Mouse (Mus musculus) cerebellum, adult 11 months (tissue): Measurements from ENCODE around the gene Snu13.

Source experiments
- DNase-seq: peaks from one replicate; pipeline ENCODE4 v3.0.0; 2022

Gene Snu13

DNA sequence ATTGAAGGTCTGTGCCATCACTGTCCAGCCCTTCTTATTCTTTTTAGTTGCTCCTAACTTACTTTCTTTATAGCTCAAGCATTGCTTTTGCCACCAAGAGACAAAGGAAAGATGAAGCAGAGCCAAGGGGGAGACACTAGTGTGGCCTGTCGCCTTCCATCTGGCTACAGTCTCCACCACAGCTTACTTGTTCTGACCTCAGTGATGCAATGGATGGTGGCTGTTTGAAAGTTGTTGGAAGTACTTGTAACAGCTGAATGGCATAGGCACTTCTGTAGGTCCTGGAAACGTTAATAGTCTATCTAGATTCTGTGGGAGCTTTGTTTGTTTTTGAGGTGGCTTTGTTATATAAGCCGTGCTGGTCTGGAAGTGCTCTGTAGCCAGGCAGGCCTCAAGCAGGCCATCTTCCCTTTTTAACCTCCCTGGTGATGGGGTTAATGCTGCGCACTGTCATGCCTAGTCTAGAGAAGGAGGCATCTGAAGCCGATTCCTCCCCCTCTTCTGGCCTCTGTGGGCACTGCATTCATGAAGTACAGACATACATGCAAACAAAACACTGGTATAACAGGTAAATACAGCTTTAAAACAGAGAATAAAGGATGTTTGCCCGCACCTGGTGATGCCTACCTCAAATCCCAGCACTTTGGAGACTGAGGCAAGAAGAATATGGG is 23.3 kb downstream of the Snu13 start:
- DNase-seq: no peak

DNA sequence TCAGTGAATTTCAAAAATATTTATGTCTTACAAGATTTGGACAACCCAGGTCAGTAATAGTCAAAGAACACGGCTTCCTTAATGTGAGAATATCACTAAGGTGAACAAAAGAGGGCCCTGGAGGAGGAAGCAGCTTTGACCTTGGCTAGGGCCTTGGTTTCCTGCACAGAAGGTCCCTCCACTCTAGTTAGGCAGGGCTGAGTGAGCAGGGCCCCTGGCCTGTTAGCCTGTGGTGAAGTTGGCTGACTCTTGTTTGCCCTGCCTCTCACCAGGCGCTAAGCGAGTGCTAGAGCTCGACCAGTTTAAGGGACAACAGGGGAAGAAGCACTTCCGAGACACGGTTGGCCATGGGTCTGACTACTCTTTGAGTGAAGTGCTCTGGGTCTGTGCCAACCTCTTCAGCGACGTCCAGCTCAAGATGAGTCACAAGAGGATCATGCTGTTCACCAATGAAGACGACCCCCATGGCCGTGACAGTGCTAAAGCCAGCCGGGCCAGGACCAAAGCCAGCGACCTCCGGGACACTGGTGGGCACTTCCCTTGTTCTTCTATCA is 24.8 kb downstream of the Snu13 start:
- no peak for DNase-seq

DNA sequence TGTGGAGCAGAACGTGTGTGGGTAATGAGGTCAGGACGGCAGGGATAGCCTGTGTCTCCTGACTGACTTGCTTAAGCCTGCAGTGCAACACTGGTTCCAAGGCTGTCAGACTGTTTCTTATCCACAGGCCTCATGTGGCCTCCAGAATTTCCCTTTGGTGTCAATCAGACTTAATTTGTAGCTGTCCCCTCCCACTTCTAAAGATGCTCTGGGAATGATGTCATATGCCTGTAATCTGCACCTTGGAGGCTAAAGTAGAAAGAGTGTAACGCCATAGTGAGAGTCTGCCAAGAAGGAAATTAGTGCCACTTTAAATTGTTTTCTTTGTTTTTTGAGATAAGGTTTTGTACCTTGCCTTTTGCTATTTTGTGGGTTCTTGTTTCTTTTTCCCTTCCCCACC is 28.1 kb downstream of the Snu13 start:
- DNase-seq: no peak

DNA sequence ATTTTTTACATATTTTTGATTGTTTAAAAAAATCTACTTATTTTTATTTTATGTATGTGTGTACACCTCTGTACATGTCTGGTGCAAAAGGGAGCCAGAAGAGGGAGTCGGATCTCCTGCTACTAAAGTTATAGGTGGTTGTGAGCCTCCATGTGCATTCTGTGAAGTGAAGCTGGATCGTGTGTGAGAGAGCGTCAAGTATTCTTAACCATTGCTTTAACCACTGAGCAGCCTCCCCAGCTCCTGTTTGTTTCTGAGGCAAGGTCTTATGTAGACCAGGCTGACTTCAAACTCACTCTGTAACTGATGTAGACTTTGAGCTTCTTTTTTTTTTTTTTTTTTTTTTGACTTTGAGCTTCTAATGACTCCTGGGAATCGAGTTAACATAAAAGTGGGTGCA is 29.9 kb downstream of the Snu13 start:
- DNase-seq: no peak

DNA sequence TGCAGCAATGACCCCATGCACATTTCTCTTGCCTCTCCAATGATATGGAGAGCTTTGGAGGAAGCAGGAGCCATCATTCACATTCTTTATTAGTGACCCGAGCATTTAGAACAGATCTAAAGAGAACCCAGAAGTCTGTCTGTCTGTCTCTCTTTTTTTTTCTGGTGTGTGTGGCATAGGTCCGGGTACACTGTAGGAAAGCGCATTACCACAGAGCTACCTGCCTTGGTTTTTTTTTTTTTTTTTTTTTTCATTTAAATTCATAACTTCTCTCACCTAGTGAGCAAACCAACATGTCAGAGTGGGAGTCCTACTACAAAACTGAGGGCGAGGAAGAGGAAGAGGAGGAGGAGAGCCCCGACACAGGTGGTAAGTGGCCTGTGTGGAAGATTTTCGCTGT is 30.6 kb downstream of the Snu13 start:
- DNase-seq: no peak

DNA sequence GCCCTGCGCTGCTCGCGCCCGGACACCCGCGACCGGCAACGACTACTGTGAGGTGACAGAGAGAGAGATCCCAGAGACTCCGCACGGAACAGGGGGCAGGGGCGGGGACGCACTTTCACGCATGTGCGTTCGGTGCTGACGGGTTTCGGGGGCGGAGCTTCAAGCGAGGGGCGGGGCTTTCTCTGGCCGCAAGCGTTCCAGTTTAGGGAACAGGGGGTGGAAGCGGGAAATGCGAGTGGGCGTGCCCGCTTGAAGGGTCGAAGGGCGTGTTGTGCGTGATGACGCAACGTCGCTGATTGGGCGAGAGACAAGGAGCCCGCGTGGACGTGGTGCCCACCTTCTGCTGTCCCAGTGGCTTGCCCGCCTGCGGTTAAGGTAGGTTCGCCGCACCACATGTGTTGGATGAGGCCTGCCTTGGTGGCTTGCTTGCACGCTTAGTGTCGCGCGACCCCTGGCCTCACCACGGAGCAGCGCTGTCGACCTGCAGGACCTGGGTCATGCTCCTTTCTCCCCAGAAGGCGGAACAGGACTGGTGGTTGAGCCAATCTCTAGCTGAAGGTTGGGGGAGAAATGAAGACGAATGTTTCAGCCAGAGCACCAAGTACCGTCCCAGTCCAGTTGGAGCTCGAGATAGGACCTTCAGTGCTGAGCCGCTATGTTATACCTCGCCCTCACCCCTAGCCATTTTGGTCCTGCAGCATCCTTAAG is 31.1 kb downstream of the Snu13 start:
- peak; percentile 99 for DNase-seq

DNA sequence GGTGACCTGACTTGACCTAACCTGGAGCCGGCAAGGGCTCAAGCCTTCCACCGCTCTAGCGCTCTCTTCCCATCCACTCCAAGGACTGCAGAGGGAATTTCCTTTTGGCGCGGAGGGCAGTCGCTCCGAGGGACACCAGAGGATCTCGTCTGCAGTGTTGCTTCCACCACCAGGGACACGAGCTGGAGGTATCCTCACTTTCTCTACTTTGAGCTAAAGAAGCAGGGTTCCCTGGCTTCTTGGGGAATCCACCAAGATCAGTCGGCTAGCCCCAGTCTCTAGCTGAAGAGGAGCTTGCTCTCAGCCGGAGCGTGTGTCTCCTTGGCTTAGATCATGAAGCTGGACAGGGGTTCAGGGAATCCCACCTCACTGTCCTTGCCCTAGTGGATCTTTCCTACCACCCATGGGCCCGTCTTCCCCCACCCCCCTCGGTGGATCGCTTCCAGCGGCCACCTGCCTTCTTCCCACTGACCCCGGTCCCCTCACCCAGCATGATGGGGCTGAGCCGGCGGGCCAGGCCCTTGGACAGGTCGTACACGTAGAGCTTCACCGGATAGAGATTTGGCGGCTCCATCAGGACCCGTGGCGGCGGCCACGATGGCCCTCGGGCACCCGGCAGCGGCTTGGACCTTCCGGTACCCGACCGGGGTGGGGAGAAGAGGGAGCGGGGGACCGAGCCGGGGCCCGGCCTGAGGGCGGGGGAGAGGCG is 31.9 kb downstream of the Snu13 start:
- peak; percentile 33 for DNase-seq

- DNase-seq: no peak
These were observed 32.5 kb downstream of the Snu13 start for GRCm38 (mm10) chr15:82014745-82015391.

- no peak for DNase-seq
These were observed 35.5 kb downstream of the Snu13 start for GRCm38 (mm10) chr15:82011947-82012346.

DNA sequence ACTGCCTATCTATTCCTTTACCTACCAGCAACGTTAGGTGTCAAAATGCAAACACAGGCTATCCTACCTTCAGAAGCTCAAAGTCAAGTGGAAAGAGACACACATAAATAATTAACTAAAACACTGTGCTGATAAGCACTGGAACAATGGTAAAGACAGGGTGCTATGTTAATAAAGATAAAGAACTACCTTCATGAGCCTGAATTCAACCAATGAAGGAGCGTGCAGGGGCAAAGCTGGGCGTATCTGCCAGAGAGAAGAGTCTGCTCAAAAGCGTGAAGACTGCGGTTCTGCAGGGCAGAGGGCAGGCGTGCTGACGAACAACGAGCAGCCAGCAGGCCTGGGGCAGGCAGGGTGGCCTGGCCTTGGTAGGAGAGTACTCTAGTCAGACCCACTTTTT is 43.1 kb downstream of the Snu13 start:
- DNase-seq: no peak

- DNase-seq: no peak
These were observed 53.4 kb downstream of the Snu13 start for GRCm38 (mm10) chr15:81993992-81994391.

GRCm38 (mm10) chr15:81990549-81990948 is 56.8 kb downstream of the Snu13 start:
- DNase-seq: no peak
